Mouse (Mus musculus) ES-E14 (cell line): ENCODE data around the gene Hsd17b14.

Source experiments
- CHD2 ChIP-seq: IDR thresholded peaks from 2 replicates; pipeline ENCODE4 v1.6.1; 2014; ENCODE audit warnings: mild to moderate bottlenecking, low read depth, low read length, inconsistent platforms
- HCFC1 ChIP-seq: IDR thresholded peaks from 2 replicates; pipeline ENCODE4 v1.6.1; 2012; ENCODE audit warnings: low read length, inconsistent platforms, borderline replicate concordance; ENCODE audit not compliant: insufficient read depth
- MAFK ChIP-seq: IDR thresholded peaks from 2 replicates; pipeline ENCODE4 v1.6.1; 2014; ENCODE audit warnings: mild to moderate bottlenecking, low read depth, low read length, inconsistent platforms; ENCODE audit not compliant: insufficient read depth

DNA sequence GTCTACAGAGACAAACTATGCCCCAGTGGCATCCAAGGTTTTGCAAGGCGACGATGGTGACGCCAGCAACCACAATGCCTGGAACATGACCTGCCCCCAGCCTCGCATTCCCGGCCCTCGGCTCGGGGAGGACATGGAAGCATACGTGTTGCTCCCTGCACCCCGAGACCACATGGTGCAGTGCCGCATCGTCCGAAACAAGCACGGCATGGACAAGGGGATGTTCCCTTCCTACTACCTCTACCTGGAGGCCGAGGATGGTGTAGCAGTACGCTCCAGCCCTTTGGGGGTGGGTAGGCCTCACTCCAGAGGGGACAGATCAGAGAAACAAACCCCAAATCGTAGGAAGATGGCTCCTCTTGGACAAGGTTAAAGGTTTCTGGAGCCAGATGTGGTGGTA is 36.1 kb upstream of the Hsd17b14 start:
- TF ChIP-seq CHD2: no peak
- TF ChIP-seq MAFK: no peak
- no peak for TF ChIP-seq HCFC1
